Mouse (Mus musculus) MEL (cell line): Measurements from ENCODE around the gene Lgi4.

Experiments used
- CHD1 ChIP-seq: IDR thresholded peaks from 2 replicates; pipeline ENCODE4 v1.6.1; 2012; ENCODE audit warnings: low read depth, mild to moderate bottlenecking, inconsistent platforms, low read length, improper control_type of control experiment
- CTCF ChIP-seq, 3 experiments: IDR thresholded peaks in 2 of 3; conservative IDR thresholded peaks in 1 of 3; 2 replicates each; pipeline ENCODE4 v1.5.1; 2011 to 2012; ENCODE audit warnings: low read length in 3 of 3, low read depth in 2 of 3, mild to moderate bottlenecking in 2 of 3, improper control_type of control experiment in 1 of 3, inconsistent platforms in 1 of 3, mixed read lengths in 1 of 3, moderate library complexity in 1 of 3; ENCODE audit not compliant: control insufficient read depth in 1 of 3, insufficient read depth in 1 of 3, poor library complexity in 1 of 3, severe bottlenecking in 1 of 3
- ELF1 ChIP-seq: IDR thresholded peaks from 2 replicates; pipeline ENCODE4 v1.6.1; 2014; ENCODE audit warnings: low read depth, mild to moderate bottlenecking, inconsistent platforms, low read length, improper control_type of control experiment, moderate library complexity
- GABPA ChIP-seq: IDR thresholded peaks from 2 replicates; pipeline ENCODE4 v1.6.1; 2012; ENCODE audit warnings: low read depth, mild to moderate bottlenecking, inconsistent platforms, low read length, improper control_type of control experiment, moderate library complexity
- KAT2A ChIP-seq: conservative IDR thresholded peaks from 2 replicates; pipeline ENCODE4 v1.6.1; 2012; ENCODE audit warnings: low read depth, low read length, improper control_type of control experiment, inconsistent platforms
- MAX ChIP-seq: IDR thresholded peaks from 2 replicates; pipeline ENCODE4 v1.6.1; 2011; ENCODE audit warnings: low read length, improper control_type of control experiment
- MYB ChIP-seq: IDR thresholded peaks from 2 replicates; pipeline ENCODE4 v1.6.1; 2011; ENCODE audit warnings: mild to moderate bottlenecking, low read depth, low read length, improper control_type of control experiment
- POLR2A ChIP-seq, 2 experiments: IDR thresholded peaks; 2 replicates each; pipeline ENCODE4 v1.6.1; 2011 to 2012; ENCODE audit warnings: low read length in 2 of 2, mild to moderate bottlenecking in 2 of 2, control low read depth in 1 of 2, improper control_type of control experiment in 1 of 2, low read depth in 1 of 2, moderate library complexity in 1 of 2; ENCODE audit not compliant: control insufficient read depth in 1 of 2, insufficient read depth in 1 of 2, poor library complexity in 1 of 2
- SIN3A ChIP-seq: IDR thresholded peaks from 2 replicates; pipeline ENCODE4 v1.6.1; 2012; ENCODE audit warnings: low read length, improper control_type of control experiment, inconsistent platforms
- ZC3H11A ChIP-seq: IDR thresholded peaks from 2 replicates; pipeline ENCODE4 v1.6.1; 2012; ENCODE audit warnings: low read depth, mild to moderate bottlenecking, inconsistent platforms, low read length, improper control_type of control experiment
- ZNF384 ChIP-seq: IDR thresholded peaks from 2 replicates; pipeline ENCODE4 v1.6.1; 2012; ENCODE audit warnings: low read depth, mild to moderate bottlenecking, inconsistent platforms, low read length, improper control_type of control experiment

DNA sequence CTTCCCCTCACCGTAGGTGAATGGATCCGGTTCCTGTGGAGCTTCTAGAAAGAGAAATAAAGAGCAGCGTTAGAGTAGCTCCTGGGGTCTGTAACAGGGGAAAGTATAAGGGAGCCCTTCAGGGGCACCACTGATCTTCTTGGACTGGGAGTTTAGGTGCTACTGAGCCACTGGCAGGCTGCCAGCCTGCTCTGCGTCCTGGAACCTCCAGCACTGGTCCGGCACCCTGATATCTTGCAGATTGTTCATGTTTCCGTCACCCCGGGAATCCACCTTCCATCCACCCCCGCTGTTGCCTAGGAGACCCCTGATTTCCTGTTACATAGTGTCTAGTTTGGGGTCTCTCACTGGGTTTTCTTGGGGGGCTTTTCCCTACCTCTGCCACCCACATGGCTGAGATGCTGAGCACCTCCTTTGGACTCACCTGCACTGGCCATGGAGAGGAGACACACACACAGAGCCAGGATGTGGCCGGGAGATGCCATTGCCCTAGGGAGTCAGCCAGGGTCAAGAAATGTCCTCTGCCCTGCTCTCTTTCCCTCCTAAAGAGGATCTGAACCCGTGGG lies 5.2 kb upstream of the Lgi4 start:
- TF ChIP-seq MAX, result no peak
- TF ChIP-seq CTCF (IDR thresholded peaks at IDR 0.05 in 2 of 3, conservative IDR thresholded peaks at IDR 0.05 in 1 of 3; ENCODE audit: control insufficient read depth in 1 of 3, insufficient read depth in 1 of 3, low read depth in 2 of 3, low read length in 3 of 3, poor library complexity in 1 of 3, severe bottlenecking in 1 of 3), result no peak
- no peak for TF ChIP-seq POLR2A (IDR thresholded peaks at IDR 0.05; ENCODE audit: control insufficient read depth in 1 of 2, insufficient read depth in 1 of 2, low read depth in 1 of 2, low read length in 2 of 2, poor library complexity in 1 of 2)
- TF ChIP-seq KAT2A, result no peak
- no peak for TF ChIP-seq ZC3H11A
- TF ChIP-seq ELF1, result no peak
- TF ChIP-seq ZNF384, result no peak
- no peak for TF ChIP-seq GABPA
- TF ChIP-seq CHD1, result no peak
- no peak for TF ChIP-seq MYB
- TF ChIP-seq SIN3A, result no peak
